Mouse (Mus musculus) limb, embryonic 12.5 days (tissue): ENCODE data around the gene Farp1. TPM values are rescaled to one million over a fixed set of nuclear protein-coding genes. Genes with fewer than 3 reads are reported as not detected.
A peak's percentile ranks its signal among the peaks of the same experiment; 100 is the strongest.

Experiments used
- ATAC-seq: fragments of 200-750 bp; cut with Nextera tagmentation; 2 replicates; pipeline ENCODE4 v1.8.0; 2017; ENCODE audit warnings: low read depth, moderate TSS enrichment; ENCODE audit not compliant: insufficient number of reproducible peaks, insufficient read depth, low FRiP score, low TSS enrichment
- H3K27ac ChIP-seq: fragments of 300-500 bp; sonication (generic); 2 replicates; pipeline ENCODE4 v1.5.1; 2016; ENCODE audit warnings: mild to moderate bottlenecking, moderate library complexity
- H3K27me3 ChIP-seq: fragments of 300-500 bp; sonication (generic); 2 replicates; pipeline ENCODE4 v1.6.1; 2016; ENCODE audit warnings: mild to moderate bottlenecking, moderate library complexity
- H3K36me3 ChIP-seq: fragments of 300-500 bp; sonication (generic); 2 replicates; pipeline ENCODE4 v1.6.1; 2016; ENCODE audit warnings: mild to moderate bottlenecking, moderate library complexity
- H3K4me1 ChIP-seq: fragments of 300-500 bp; sonication (generic); replicated peaks from 2 replicates; pipeline ENCODE4 v1.6.1; 2016
- H3K4me2 ChIP-seq: fragments of 300-500 bp; sonication (generic); 2 replicates; pipeline ENCODE4 v1.6.1; 2016; ENCODE audit warnings: mild to moderate bottlenecking, moderate library complexity
- H3K4me3 ChIP-seq: fragments of 300-500 bp; sonication (generic); replicated peaks from 2 replicates; pipeline ENCODE4 v1.5.1; 2016; ENCODE audit warnings: mild to moderate bottlenecking
- H3K9ac ChIP-seq: fragments of 300-500 bp; sonication (generic); replicated peaks from 2 replicates; pipeline ENCODE4 v1.6.1; 2016; ENCODE audit warnings: mild to moderate bottlenecking, moderate library complexity
- H3K9me3 ChIP-seq: fragments of 300-500 bp; sonication (generic); 2 replicates; pipeline ENCODE4 v1.6.1; 2016; ENCODE audit warnings: mild to moderate bottlenecking, moderate library complexity
- WGBS: fragments of 180-500 bp; shearing (Covaris S2); methylation state at CpG from one replicate; pipeline ENCODE4 v1.1.7; 2016; 5-methylcytosine and 5-hydroxymethylcytosine counted together
- polyA plus RNA-seq: library from polyadenylated mRNA; unstranded; fragments of >200 nt; fragmentation: Nextera tagmentation; extraction: Ambion mirVana; gene quantifications from 2 replicates; pipeline ENCODE4 v1.2.1, GENCODE M21; 2016

Gene Farp1
- polyA plus RNA-seq, 1 experiment from 2014 or later: 58.2 TPM

DNA sequence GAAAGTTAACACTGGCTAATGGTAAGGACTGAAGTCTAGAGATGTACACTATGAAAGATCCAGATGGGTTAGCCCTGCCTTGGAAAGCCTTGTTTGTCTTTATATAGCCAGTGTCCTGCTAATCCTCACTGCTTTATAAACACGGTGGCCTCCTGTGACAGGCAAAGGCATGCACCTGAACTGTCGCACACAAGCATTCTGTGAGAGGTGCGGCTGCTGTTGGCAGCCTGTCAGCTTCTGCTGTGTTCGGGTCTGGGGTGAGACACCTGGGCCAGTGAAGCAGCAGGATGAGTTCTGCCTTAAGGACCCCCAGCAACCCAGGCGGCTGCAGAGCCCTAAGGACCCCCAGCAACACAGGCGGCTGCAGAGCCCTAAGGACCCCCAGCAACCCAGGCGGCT lies 131.0 kb downstream of the Farp1 start:
- no peak for ATAC-seq
- Histone ChIP-seq H3K36me3 (peaks cover 12% of the 10 kb centered on the region; the same call in 1 of the 2 replicates), H3K4me1 (peaks cover 64% of the 10 kb centered on the region), H3K4me2 (no peak overlapping the region), H3K27ac (no peak overlapping the region), H3K9me3 (no peaks in the 10 kb centered on the region), H3K27me3 (no peaks in the 10 kb centered on the region), H3K9ac (no peak overlapping the region), H3K4me3 (no peak overlapping the region)
- 86% methylated on average over 7 of the region's 7 CpGs for WGBS

DNA sequence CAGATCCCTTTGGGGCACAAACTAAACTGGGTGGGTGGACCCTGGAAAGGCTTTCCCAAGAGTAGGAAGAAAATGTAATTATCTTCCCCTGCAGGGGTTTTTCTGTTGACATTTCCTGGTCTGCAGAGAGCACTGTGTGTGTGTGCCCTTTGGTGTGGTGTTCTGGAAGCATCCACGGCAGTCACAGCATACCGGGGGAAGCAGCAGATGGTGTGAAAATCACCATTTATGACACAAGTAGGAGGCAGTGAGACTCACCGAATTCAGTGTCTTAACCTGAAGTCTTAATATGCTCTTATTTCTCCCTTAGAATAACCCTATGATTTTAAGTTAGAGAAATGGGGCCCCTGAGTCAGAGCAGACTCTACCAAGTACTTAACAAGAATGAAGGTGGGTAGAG lies 133.7 kb downstream of the Farp1 start:
- Histone ChIP-seq H3K4me1 (peaks cover 84% of the 10 kb centered on the region), H3K9ac (no peak overlapping the region), H3K36me3 (peaks cover 9% of the 10 kb centered on the region; the same call in 1 of the 2 replicates), H3K4me3 (no peak overlapping the region), H3K9me3 (no peaks in the 10 kb centered on the region), H3K27ac (0 out of 2 replicates have a peak overlapping the region, but pooled peaks have one; percentile 62), H3K27me3 (no peaks in the 10 kb centered on the region), H3K4me2 (no peak overlapping the region)
- no peak for ATAC-seq
- 78% methylated on average over 3 of the region's 3 CpGs for WGBS

DNA sequence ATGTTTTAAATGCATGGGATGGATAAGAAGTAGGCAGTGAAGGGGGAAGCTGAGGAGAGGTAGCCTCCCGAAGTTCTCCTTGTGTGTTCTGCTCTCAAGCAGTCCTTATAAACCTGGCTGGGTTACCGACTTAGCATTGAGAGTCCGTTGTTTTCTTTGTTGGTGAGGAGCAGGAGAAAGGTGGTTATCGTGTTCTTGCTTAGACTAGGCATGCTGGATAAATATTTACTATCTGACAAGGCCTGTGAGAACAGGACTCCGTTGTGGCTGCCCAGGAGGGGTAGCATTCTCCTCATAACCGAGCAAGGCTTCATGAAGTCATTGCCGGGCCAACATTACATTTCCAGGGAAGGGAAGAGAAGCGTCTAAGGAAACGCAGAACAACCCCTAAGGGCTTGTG lies 135.3 kb downstream of the Farp1 start:
- WGBS: 70% methylated on average over 9 of the region's 9 CpGs
- Histone ChIP-seq H3K9me3 (no peaks in the 10 kb centered on the region), H3K4me2 (no peak overlapping the region), H3K36me3 (peaks cover 17% of the 10 kb centered on the region; the same call in 1 of the 2 replicates), H3K4me1 (peaks cover 87% of the 10 kb centered on the region), H3K27ac (peak overlapping the region; percentile 66; the same call in 1 of the 2 replicates), H3K27me3 (no peaks in the 10 kb centered on the region), H3K9ac (no peak overlapping the region), H3K4me3 (no peak overlapping the region)
- ATAC-seq: no peak

DNA sequence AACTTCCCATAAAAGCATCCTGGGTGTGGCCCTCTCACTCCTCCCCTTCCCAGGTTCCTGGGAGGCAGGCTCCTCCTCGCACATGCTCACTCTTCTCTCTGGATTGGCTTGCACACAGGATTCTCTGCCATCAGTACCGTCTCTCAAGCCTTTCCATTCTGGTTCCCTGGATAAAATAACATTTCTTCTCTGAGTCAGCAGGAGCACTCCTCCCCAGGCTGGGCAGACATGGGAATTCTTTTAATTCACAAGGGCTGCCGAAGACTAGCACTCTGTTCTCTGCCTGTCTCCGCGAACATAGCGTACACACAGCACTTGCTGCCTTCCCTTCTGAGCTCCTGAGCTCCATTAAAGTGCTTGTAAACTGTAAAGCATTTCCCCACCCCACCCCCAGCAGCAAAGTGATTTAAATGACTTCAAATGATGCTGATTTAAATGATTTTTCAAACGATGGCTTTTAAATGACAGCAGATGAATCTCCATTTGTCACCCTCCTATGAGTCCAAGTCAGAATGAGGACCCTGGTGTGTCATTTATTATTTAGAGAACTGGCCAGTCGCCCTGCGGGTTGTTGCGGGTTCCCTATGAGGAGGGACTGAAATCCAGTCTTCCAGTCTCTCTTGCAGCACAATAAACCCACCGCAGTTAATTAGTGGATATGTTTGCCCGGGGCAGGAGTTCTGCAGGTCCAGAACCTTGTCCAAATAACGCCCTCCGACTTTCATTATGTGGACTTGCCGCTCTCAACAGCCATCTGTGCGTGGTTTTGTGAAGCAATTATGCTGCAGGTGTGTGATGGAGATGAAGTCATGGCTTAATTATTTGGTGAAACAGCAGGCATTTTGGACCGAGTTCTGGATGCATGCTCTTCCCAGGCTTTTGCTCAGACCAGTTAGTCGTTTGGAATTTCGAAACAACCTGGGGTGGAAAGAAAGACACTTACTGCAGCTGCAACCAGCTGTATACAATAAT lies 137.4 kb downstream of the Farp1 start:
- WGBS: 17% methylated on average over 19 of the region's 19 CpGs
- Histone ChIP-seq H3K9me3 (no peaks in the 10 kb centered on the region), H3K27ac (peak overlapping the region; percentile 89), H3K27me3 (no peaks in the 10 kb centered on the region), H3K4me2 (peak overlapping the region; percentile 50), H3K4me1 (peaks cover 88% of the 10 kb centered on the region), H3K4me3 (no peak overlapping the region; the same call in 1 of the 2 replicates), H3K9ac (no peak overlapping the region), H3K36me3 (0 out of 2 replicates have a peak, but pooled peaks cover 17% of the 10 kb centered on the region)
- ATAC-seq: peak; percentile 64; the same call in 1 of the 2 replicates

DNA sequence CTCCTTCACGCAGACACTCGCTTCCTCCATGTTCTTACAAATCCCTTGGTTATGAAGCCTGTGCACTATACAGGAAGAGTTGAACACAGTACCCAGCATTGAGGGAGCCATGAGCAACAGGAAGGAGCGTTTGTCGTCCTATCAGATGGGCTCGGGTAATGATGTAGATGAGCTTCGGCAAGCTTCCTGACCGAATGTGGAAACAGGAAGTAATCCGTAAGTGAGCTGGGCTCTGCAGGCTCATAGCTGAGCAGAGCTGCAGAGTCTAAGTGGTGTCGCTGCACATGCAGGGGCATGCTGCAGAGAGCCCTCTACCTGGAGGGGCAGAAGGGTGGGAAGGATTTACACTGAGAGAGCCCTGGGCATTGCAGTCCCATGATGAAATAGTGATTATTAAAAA lies 140.4 kb downstream of the Farp1 start:
- Histone ChIP-seq H3K36me3 (0 out of 2 replicates have a peak, but pooled peaks cover 21% of the 10 kb centered on the region), H3K4me2 (no peak overlapping the region), H3K9me3 (no peaks in the 10 kb centered on the region), H3K27me3 (no peaks in the 10 kb centered on the region), H3K4me1 (peaks cover 95% of the 10 kb centered on the region), H3K4me3 (no peak overlapping the region), H3K27ac (peak overlapping the region; percentile 1; the same call in 1 of the 2 replicates), H3K9ac (no peak overlapping the region)
- ATAC-seq: no peak
- WGBS: 70% methylated on average over 9 of the region's 9 CpGs

DNA sequence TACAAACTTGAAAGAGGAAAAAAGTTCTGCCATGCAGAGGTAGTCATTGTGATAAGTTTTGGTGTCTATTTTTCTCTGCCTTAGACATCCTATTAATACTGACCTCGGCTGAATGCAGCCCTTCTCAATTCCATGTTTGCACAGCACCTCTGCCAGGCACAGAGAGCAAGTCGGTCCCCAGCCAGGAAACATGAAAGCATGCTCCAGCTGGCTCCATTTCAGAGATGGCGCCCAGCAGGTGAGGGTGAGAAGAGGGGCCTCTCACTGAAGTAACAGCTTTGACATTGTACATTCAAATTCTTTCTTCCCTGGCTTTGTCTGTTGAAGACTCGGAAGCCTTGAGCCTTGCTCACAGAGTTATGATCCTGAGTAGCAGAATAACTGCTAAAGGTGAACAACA lies 140.9 kb downstream of the Farp1 start:
- H3K36me3 ChIP-seq: 0 out of 2 replicates have a peak, but pooled peaks cover 21% of the 10 kb centered on the region
- H3K4me3 ChIP-seq: no peak overlapping the region
- H3K27ac ChIP-seq: peak overlapping the region; percentile 2; the same call in 1 of the 2 replicates
- H3K27me3 ChIP-seq: no peaks in the 10 kb centered on the region
- WGBS: 69% methylated on average over 4 of the region's 4 CpGs
- H3K4me2 ChIP-seq: no peak overlapping the region
- H3K9me3 ChIP-seq: no peaks in the 10 kb centered on the region
- H3K4me1 ChIP-seq: peaks cover 94% of the 10 kb centered on the region
- ATAC-seq: no peak
- no peak overlapping the region for H3K9ac ChIP-seq

DNA sequence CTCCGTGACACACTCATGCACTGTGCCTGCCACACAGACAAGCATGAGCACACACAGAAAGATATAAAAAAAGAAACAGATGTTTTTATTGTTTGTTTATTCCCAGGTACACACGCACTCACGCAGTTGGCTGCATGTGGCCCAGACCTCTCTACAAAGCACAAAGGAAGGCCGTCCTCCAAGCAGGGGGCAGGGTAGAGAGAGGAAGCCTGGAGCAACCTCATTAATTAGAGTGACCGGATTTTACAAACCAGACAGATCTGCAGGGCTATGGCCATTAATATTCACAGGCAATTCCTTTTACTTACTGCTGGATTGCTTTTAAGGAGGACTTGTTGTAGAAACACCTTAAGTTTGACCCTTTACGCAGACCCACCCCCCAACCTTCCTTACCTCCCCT lies 142.9 kb downstream of the Farp1 start:
- Histone ChIP-seq H3K4me2 (no peak overlapping the region), H3K4me1 (peaks cover 94% of the 10 kb centered on the region), H3K9me3 (no peaks in the 10 kb centered on the region), H3K9ac (no peak overlapping the region), H3K27ac (peak overlapping the region; percentile 75), H3K4me3 (no peak overlapping the region), H3K27me3 (no peaks in the 10 kb centered on the region), H3K36me3 (peaks cover 21% of the 10 kb centered on the region; the same call in 1 of the 2 replicates)
- 0 out of 2 replicates have a peak, but pooled peaks have one; percentile 33 for ATAC-seq
- 31% methylated on average over 6 of the region's 6 CpGs for WGBS

DNA sequence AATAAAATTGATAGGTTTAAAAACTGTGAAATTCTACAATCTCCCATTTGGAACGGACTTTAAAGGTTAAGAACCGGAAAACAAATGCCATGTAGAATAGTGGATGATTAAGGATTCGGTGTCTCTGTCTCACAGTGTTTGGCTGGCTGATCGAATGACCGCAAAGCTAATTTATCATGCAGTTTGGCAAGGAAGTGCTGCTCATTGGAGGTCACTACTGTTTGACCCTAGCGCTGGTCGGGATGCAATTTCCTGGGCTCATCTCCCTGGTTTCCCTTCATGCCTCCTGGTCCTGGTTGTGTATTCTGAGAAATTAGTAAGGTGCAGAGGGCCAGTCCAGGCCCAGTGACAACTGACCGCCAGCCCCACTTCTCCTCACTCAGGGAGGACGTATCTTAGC lies 145.6 kb downstream of the Farp1 start:
- ATAC-seq: no peak
- H3K4me1 ChIP-seq: peaks cover 82% of the 10 kb centered on the region
- 73% methylated on average over 9 of the region's 9 CpGs for WGBS

DNA sequence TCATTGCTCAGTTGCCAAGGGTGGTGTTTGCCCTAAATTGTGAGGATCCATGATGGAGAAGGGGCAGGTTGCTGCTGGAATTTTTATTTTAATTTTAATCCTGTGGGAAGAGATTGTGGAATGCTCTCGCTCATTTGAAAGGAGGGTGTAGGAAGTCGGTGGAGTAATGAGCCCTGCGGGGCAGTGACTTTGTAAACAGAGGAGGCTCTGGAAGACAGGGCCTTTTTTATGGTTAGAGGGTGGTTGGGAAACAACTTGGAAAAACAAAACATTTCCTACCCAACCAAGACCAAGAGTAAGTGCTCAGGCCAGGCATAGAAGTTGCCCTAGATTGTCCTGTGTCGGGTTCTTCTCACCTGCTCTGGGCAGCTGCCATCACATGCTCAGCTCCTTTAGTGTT lies 146.8 kb downstream of the Farp1 start:
- Histone ChIP-seq H3K9me3 (no peaks in the 10 kb centered on the region), H3K36me3 (peaks cover 7% of the 10 kb centered on the region), H3K9ac (no peak overlapping the region), H3K27ac (0 out of 2 replicates have a peak overlapping the region, but pooled peaks have one; percentile 13), H3K27me3 (no peaks in the 10 kb centered on the region), H3K4me1 (peaks cover 74% of the 10 kb centered on the region), H3K4me2 (no peak overlapping the region), H3K4me3 (no peak overlapping the region)
- WGBS: 43% methylated on average over 4 of the region's 4 CpGs
- ATAC-seq: no peak

More for the DNA sequence above, 145.6 kb downstream of the Farp1 start:
- Histone ChIP-seq H3K9me3 (no peaks in the 10 kb centered on the region), H3K4me2 (no peak overlapping the region), H3K27me3 (no peaks in the 10 kb centered on the region), H3K36me3 (peaks cover 11% of the 10 kb centered on the region; the same call in 1 of the 2 replicates), H3K4me3 (no peak overlapping the region), H3K9ac (no peak overlapping the region), H3K27ac (no peak overlapping the region; the same call in 1 of the 2 replicates)

DNA sequence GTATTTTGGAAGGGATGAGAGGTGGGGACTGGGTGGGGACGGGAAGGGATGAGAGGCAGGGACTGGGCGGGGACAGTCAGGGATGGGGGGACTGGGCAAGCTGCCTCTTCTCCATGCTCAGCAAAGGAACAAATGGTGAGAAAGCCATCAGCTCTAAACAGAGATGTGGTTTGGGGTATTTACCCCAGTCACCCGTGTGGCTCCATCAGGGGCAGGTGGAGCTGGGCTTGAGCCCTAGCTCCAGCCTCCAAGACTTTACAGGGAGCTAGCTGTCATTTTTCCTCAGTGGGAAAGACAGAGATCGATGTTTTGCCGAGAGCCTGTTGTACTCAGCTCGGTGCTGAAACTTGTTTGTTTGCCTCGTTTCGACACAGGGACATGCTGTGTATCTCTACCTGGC lies 148.0 kb downstream of the Farp1 start:
- 69% methylated on average over 8 of the region's 8 CpGs for WGBS
- Histone ChIP-seq H3K27ac (no peak overlapping the region), H3K27me3 (no peaks in the 10 kb centered on the region), H3K9ac (no peak overlapping the region), H3K4me3 (no peak overlapping the region), H3K4me2 (no peak overlapping the region), H3K36me3 (peaks cover 16% of the 10 kb centered on the region), H3K9me3 (0 out of 2 replicates have a peak, but pooled peaks cover 4% of the 10 kb centered on the region), H3K4me1 (peaks cover 62% of the 10 kb centered on the region)
- ATAC-seq: no peak

DNA sequence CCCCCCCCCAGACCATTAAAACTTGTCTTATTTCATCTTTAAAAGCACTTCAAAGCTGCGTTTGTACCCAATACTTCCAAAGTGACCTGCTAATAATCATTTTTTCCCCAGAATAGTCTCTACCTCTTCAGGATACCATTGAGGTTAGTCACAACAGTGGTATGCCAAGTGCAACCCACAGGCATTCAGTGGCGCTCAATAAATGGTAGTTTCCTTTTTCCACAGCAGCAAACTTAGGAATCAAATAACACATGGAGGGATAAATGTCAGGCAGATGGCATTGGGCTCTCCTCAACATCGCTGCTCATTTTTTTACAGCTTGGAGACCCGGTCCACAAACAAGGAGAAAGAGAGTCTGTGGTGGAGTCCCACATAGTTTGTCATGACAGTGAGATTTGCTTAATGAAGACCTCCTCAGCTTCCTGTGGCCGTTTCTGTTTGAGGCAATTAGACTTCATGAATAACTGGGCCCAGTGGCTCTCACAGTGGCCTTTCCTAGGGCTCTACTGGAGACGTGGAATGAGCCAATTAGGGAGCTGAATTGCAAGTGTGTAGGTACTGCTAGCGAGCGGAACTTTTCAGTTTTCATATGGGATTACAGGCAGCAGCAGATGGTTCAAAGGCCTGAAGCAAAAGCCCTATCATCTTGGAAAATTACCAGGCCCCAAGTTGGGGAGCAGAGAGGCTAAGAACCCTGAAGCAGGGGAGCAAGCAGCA lies 148.6 kb downstream of the Farp1 start:
- 53% methylated on average over 8 of the region's 8 CpGs for WGBS
- H3K4me2 ChIP-seq: no peak overlapping the region
- H3K9ac ChIP-seq: no peak overlapping the region
- no peak overlapping the region for H3K4me3 ChIP-seq
- peaks cover 56% of the 10 kb centered on the region for H3K4me1 ChIP-seq
- no peak for ATAC-seq
- H3K9me3 ChIP-seq: 0 out of 2 replicates have a peak, but pooled peaks cover 4% of the 10 kb centered on the region
- H3K36me3 ChIP-seq: peaks cover 16% of the 10 kb centered on the region
- no peak overlapping the region for H3K27ac ChIP-seq
- no peaks in the 10 kb centered on the region for H3K27me3 ChIP-seq
